Mouse (Mus musculus) forebrain, embryonic 13.5 days (tissue): Measurements from ENCODE around the gene Tdrd7. TPM values are rescaled to one million over a fixed set of nuclear protein-coding genes. Genes with fewer than 3 reads are reported as not detected.

Source experiments
- ATAC-seq: fragments of 200-750 bp; cut with Nextera tagmentation; 2 replicates; pipeline ENCODE4 v1.8.0; 2017
- H3K27ac ChIP-seq: fragments of 300-500 bp; sonication (generic); 2 replicates; pipeline ENCODE4 v1.5.1; 2015; ENCODE audit warnings: inconsistent platforms, mild to moderate bottlenecking, moderate library complexity
- H3K27me3 ChIP-seq: fragments of 300-500 bp; sonication (generic); 2 replicates; pipeline ENCODE4 v1.6.1; 2015; ENCODE audit warnings: mild to moderate bottlenecking, inconsistent platforms
- H3K36me3 ChIP-seq: fragments of 300-500 bp; sonication (generic); 2 replicates; pipeline ENCODE4 v1.6.1; 2015; ENCODE audit warnings: mild to moderate bottlenecking, inconsistent platforms; ENCODE audit not compliant: poor library complexity, severe bottlenecking
- H3K4me1 ChIP-seq: fragments of 300-500 bp; sonication (generic); 2 replicates; pipeline ENCODE4 v1.6.1; 2015; ENCODE audit warnings: inconsistent platforms
- H3K4me2 ChIP-seq: fragments of 300-500 bp; sonication (generic); 2 replicates; pipeline ENCODE4 v1.6.1; 2015; ENCODE audit warnings: inconsistent platforms, mild to moderate bottlenecking, moderate library complexity
- H3K4me3 ChIP-seq: fragments of 300-500 bp; sonication (generic); 2 replicates; pipeline ENCODE4 v1.5.1; 2015; ENCODE audit warnings: mild to moderate bottlenecking, inconsistent platforms
- H3K9ac ChIP-seq: fragments of 300-500 bp; sonication (generic); 2 replicates; pipeline ENCODE4 v1.6.1; 2015; ENCODE audit warnings: mild to moderate bottlenecking, inconsistent platforms
- H3K9me3 ChIP-seq: fragments of 300-500 bp; sonication (generic); replicated peaks from 2 replicates; pipeline ENCODE4 v1.6.1; 2016; ENCODE audit warnings: inconsistent platforms
- WGBS: fragments of 180-500 bp; shearing (Covaris S2); methylation state at CpG from one replicate; pipeline ENCODE4 v1.1.7; 2015; 5-methylcytosine and 5-hydroxymethylcytosine counted together
- polyA plus RNA-seq: library from polyadenylated mRNA; unstranded; fragments of >200 nt; fragmentation: Nextera tagmentation; extraction: Ambion mirVana; gene quantifications from 2 replicates; pipeline ENCODE4 v1.2.1, GENCODE M21; 2015

The Tdrd7 gene
- 9.7 and 13.7 TPM in 2 replicates for polyA plus RNA-seq

GRCm38 (mm10) chr4:45964771-45965439 lies at the start of gene Tdrd7:
Gene Tdrd7 (plus strand): TSS chr4:45965334.
- Histone ChIP-seq H3K9ac (no peak within 1 kb of the TSS), H3K36me3 (no peaks in the 10 kb centered on the region), H3K4me2 (no peak within 1 kb of the TSS), H3K4me3 (no peak within 1 kb of the TSS), H3K27me3 (0 out of 2 replicates have a peak, but pooled peaks cover 4% of the 10 kb centered on the region), H3K27ac (no peak within 1 kb of the TSS), H3K9me3 (no peaks in the 10 kb centered on the region), H3K4me1 (peaks cover 20% of the 10 kb centered on the region)
- 84% methylated on average over 10 of the region's 10 CpGs for WGBS
- no peak for ATAC-seq

- no peak for ATAC-seq
- H3K4me1 ChIP-seq, result no peaks in the 10 kb centered on the region
- H3K9me3 ChIP-seq, result no peaks in the 10 kb centered on the region
- WGBS, result 73% methylated on average over 7 of the region's 7 CpGs
- no peak overlapping the region for H3K4me2 ChIP-seq
- no peaks in the 10 kb centered on the region for H3K36me3 ChIP-seq
- H3K4me3 ChIP-seq, result no peak overlapping the region
- H3K27ac ChIP-seq, result no peak overlapping the region
- H3K9ac ChIP-seq, result no peak overlapping the region
- H3K27me3 ChIP-seq, result no peaks in the 10 kb centered on the region
These were observed 48.0 kb upstream of the Tdrd7 start for GRCm38 (mm10) chr4:45917091-45917490.

- 93% methylated on average over 10 of the region's 10 CpGs for WGBS
- Histone ChIP-seq H3K4me1 (no peaks in the 10 kb centered on the region), H3K9ac (no peak overlapping the region), H3K27me3 (no peaks in the 10 kb centered on the region), H3K4me2 (no peak overlapping the region), H3K36me3 (no peaks in the 10 kb centered on the region), H3K4me3 (no peak overlapping the region), H3K9me3 (no peaks in the 10 kb centered on the region), H3K27ac (no peak overlapping the region)
- no peak for ATAC-seq
These were observed 43.3 kb upstream of the Tdrd7 start for GRCm38 (mm10) chr4:45921663-45922435.

GRCm38 (mm10) chr4:45924011-45924410 lies 41.1 kb upstream of the Tdrd7 start:
- Histone ChIP-seq H3K9ac (no peak overlapping the region), H3K36me3 (no peaks in the 10 kb centered on the region), H3K27me3 (no peaks in the 10 kb centered on the region), H3K27ac (no peak overlapping the region), H3K4me3 (no peak overlapping the region), H3K9me3 (no peaks in the 10 kb centered on the region), H3K4me2 (no peak overlapping the region), H3K4me1 (no peaks in the 10 kb centered on the region)
- WGBS, result 93% methylated on average over 4 of the region's 4 CpGs
- ATAC-seq, result no peak

- H3K36me3 ChIP-seq, result no peaks in the 10 kb centered on the region
- no peaks in the 10 kb centered on the region for H3K9me3 ChIP-seq
- ATAC-seq, result no peak
- no peaks in the 10 kb centered on the region for H3K27me3 ChIP-seq
- H3K4me3 ChIP-seq, result no peak overlapping the region
- H3K9ac ChIP-seq, result no peak overlapping the region
- H3K4me1 ChIP-seq, result no peaks in the 10 kb centered on the region
- H3K27ac ChIP-seq, result no peak overlapping the region
- WGBS, result 80% methylated on average over 4 of the region's 4 CpGs
- no peak overlapping the region for H3K4me2 ChIP-seq
These were observed 36.6 kb upstream of the Tdrd7 start for GRCm38 (mm10) chr4:45928561-45928960.

- H3K27me3 ChIP-seq, result no peaks in the 10 kb centered on the region
- whole genome bisulfite sequencing, result 29% methylated on average over 13 of the region's 13 CpGs
- H3K9ac ChIP-seq, result no peak overlapping the region
- H3K4me1 ChIP-seq, result no peaks in the 10 kb centered on the region
- no peak overlapping the region for H3K27ac ChIP-seq
- H3K9me3 ChIP-seq, result no peaks in the 10 kb centered on the region
- H3K4me2 ChIP-seq, result no peak overlapping the region
- H3K4me3 ChIP-seq, result no peak overlapping the region
- H3K36me3 ChIP-seq, result no peaks in the 10 kb centered on the region
- ATAC-seq, result peak; percentile 53; the same call in 1 of the 2 replicates
These were observed 23.5 kb upstream of the Tdrd7 start for GRCm38 (mm10) chr4:45941628-45942044.

- Histone ChIP-seq H3K4me2 (no peak overlapping the region), H3K36me3 (no peaks in the 10 kb centered on the region), H3K4me3 (no peak overlapping the region), H3K4me1 (no peaks in the 10 kb centered on the region), H3K27ac (no peak overlapping the region), H3K9ac (no peak overlapping the region), H3K27me3 (no peaks in the 10 kb centered on the region), H3K9me3 (no peaks in the 10 kb centered on the region)
- WGBS, result 80% methylated on average over 8 of the region's 8 CpGs
- no peak for ATAC-seq
These were observed 17.4 kb upstream of the Tdrd7 start for GRCm38 (mm10) chr4:45947729-45948128.

- no peak for ATAC-seq
- H3K4me2 ChIP-seq, result no peak overlapping the region
- H3K27me3 ChIP-seq, result no peaks in the 10 kb centered on the region
- H3K9ac ChIP-seq, result no peak overlapping the region
- H3K4me3 ChIP-seq, result no peak overlapping the region
- H3K9me3 ChIP-seq, result no peaks in the 10 kb centered on the region
- H3K4me1 ChIP-seq, result no peaks in the 10 kb centered on the region
- no peak overlapping the region for H3K27ac ChIP-seq
- WGBS, result 88% methylated on average over 7 of the region's 7 CpGs
- no peaks in the 10 kb centered on the region for H3K36me3 ChIP-seq
These were observed 15.9 kb upstream of the Tdrd7 start for GRCm38 (mm10) chr4:45949109-45949848.

- H3K9ac ChIP-seq, result no peak overlapping the region
- no peak for ATAC-seq
- no peak overlapping the region for H3K27ac ChIP-seq
- no peaks in the 10 kb centered on the region for H3K36me3 ChIP-seq
- H3K9me3 ChIP-seq, result no peaks in the 10 kb centered on the region
- 96% methylated on average over 18 of the region's 18 CpGs for WGBS
- H3K27me3 ChIP-seq, result no peaks in the 10 kb centered on the region
- no peak overlapping the region for H3K4me3 ChIP-seq
- H3K4me2 ChIP-seq, result no peak overlapping the region
- H3K4me1 ChIP-seq, result no peaks in the 10 kb centered on the region
These were observed 13.3 kb upstream of the Tdrd7 start for GRCm38 (mm10) chr4:45951830-45952229.

- no peaks in the 10 kb centered on the region for H3K9me3 ChIP-seq
- no peak for ATAC-seq
- no peak overlapping the region for H3K27ac ChIP-seq
- no peaks in the 10 kb centered on the region for H3K27me3 ChIP-seq
- H3K4me1 ChIP-seq, result no peaks in the 10 kb centered on the region
- WGBS, result 93% methylated on average over 23 of the region's 23 CpGs
- H3K9ac ChIP-seq, result no peak overlapping the region
- H3K36me3 ChIP-seq, result no peaks in the 10 kb centered on the region
- H3K4me2 ChIP-seq, result no peak overlapping the region
- no peak overlapping the region for H3K4me3 ChIP-seq
These were observed 11.9 kb upstream of the Tdrd7 start for GRCm38 (mm10) chr4:45953025-45953919.

GRCm38 (mm10) chr4:45955235-45955634 lies 9.9 kb upstream of the Tdrd7 start:
- ATAC-seq, result no peak
- Histone ChIP-seq H3K36me3 (no peaks in the 10 kb centered on the region), H3K4me3 (no peak overlapping the region), H3K27ac (no peak overlapping the region), H3K4me2 (no peak overlapping the region), H3K27me3 (no peaks in the 10 kb centered on the region), H3K9me3 (no peaks in the 10 kb centered on the region), H3K9ac (no peak overlapping the region), H3K4me1 (no peaks in the 10 kb centered on the region)
- WGBS, result 81% methylated on average over 4 of the region's 4 CpGs
